Mouse (Mus musculus): ENCODE measurements around the gene Lman2.
A peak's percentile ranks its signal among the peaks of the same experiment; 100 is the strongest.

The Lman2 gene

GRCm38 (mm10) chr13:55362453-55363060 is at the start of gene Lman2:
TSS of gene Lman2 (minus strand) at chr13:55362783.
- peak; percentile 98 for DNase-seq (ENCODE audit: low spot score)

GRCm38 (mm10) chr13:55411826-55412225 is 49.2 kb upstream of the Lman2 start:
- DNase-seq (ENCODE audit: low spot score): no peak

GRCm38 (mm10) chr13:55408546-55409120 is 46.0 kb upstream of the Lman2 start:
- no peak for DNase-seq (ENCODE audit: low spot score)

- DNase-seq (ENCODE audit: low spot score): no peak
Observed at GRCm38 (mm10) chr13:55407341-55407740, 44.8 kb upstream of the Lman2 start.

GRCm38 (mm10) chr13:55405783-55406390 is 43.3 kb upstream of the Lman2 start:
- DNase-seq (ENCODE audit: low spot score): no peak

- peak; percentile 78 for DNase-seq (ENCODE audit: low spot score)
Observed at GRCm38 (mm10) chr13:55404853-55405782, 42.5 kb upstream of the Lman2 start.

GRCm38 (mm10) chr13:55403935-55404852 is 41.6 kb upstream of the Lman2 start:
- no peak for DNase-seq (ENCODE audit: low spot score)

- DNase-seq (ENCODE audit: low spot score): no peak
Observed at GRCm38 (mm10) chr13:55403266-55403665, 40.7 kb upstream of the Lman2 start.

GRCm38 (mm10) chr13:55400039-55400346 is 37.4 kb upstream of the Lman2 start:
- DNase-seq (ENCODE audit: low spot score): no peak

GRCm38 (mm10) chr13:55399300-55400038 is 36.9 kb upstream of the Lman2 start:
- DNase-seq (ENCODE audit: low spot score): no peak

- no peak for DNase-seq (ENCODE audit: low spot score)
Observed at GRCm38 (mm10) chr13:55398088-55398487, 35.5 kb upstream of the Lman2 start, which contains the start of gene Slc34a1. TSS of gene Slc34a1 (plus strand) at chr13:55398187.

- no peak for DNase-seq (ENCODE audit: low spot score)
Observed at GRCm38 (mm10) chr13:55392933-55393332, 30.4 kb upstream of the Lman2 start.

- no peak for DNase-seq (ENCODE audit: low spot score)
Observed at GRCm38 (mm10) chr13:55391626-55392029, 29.0 kb upstream of the Lman2 start.

- DNase-seq (ENCODE audit: low spot score): no peak
Observed at GRCm38 (mm10) chr13:55390644-55391043, 28.1 kb upstream of the Lman2 start.

- DNase-seq (ENCODE audit: low spot score): no peak
Observed at GRCm38 (mm10) chr13:55381790-55382189, 19.2 kb upstream of the Lman2 start.

GRCm38 (mm10) chr13:55378907-55379580 is 16.5 kb upstream of the Lman2 start:
- DNase-seq (ENCODE audit: low spot score): no peak

GRCm38 (mm10) chr13:55375877-55376276 is 13.3 kb upstream of the Lman2 start:
- no peak for DNase-seq (ENCODE audit: low spot score)

GRCm38 (mm10) chr13:55374206-55374924 is 11.8 kb upstream of the Lman2 start:
- no peak for DNase-seq (ENCODE audit: low spot score)

GRCm38 (mm10) chr13:55371740-55372139 is 9.2 kb upstream of the Lman2 start:
- no peak for DNase-seq (ENCODE audit: low spot score)

All from lung, postnatal 25 days (tissue).